Mouse (Mus musculus) layer of hippocampus, adult 2 months (tissue): ENCODE results near the gene Muc13. TPM values are rescaled to one million over a fixed set of nuclear protein-coding genes. Genes with fewer than 3 reads are reported as not detected.

Source experiments
- DNase-seq, 2 experiments: peaks; one replicate each; pipeline ENCODE4 v3.0.0; 2022; ENCODE audit warnings: low spot score in 2 of 2
- H3K27ac ChIP-seq: fragments of 200-600 bp; 2 replicates; pipeline ENCODE4 v1.8.1; 2022
- H3K4me3 ChIP-seq: fragments of 200-600 bp; 2 replicates; pipeline ENCODE4 v1.8.1; 2022; ENCODE audit warnings: mild to moderate bottlenecking
- CTCF ChIP-seq: fragments of 200-600 bp; conservative IDR thresholded peaks from 2 replicates; pipeline ENCODE4 v1.8.1; 2022; ENCODE audit warnings: antibody characterized with exemption, mild to moderate bottlenecking, moderate library complexity
- long read RNA-seq, 2 experiments: library from polyadenylated mRNA; stranded (forward); transcript quantifications; one replicate each; pipeline ENCODE4 v2.0.0; 2021; ENCODE audit warnings: borderline mapping rate in 2 of 2
- total RNA-seq, 2 experiments: library from RNA; stranded (reverse); gene quantifications; 2 replicates each; pipeline ENCODE4 v1.2.3; 2021

Gene Muc13
- total RNA-seq: not detected
- long read RNA-seq, experiment 1: 0 reads
- long read RNA-seq, experiment 2, partial matches to known transcripts: 0 of 2 reads
- long read RNA-seq, experiment 2, other reads (novel, unspliced or antisense): 2 of 2 reads

GRCm38 (mm10) chr16:33793846-33794791 lies at the start of gene Muc13:
TSS of gene Muc13 (plus strand) at chr16:33794037.
- TF ChIP-seq CTCF: no peak
- Histone ChIP-seq H3K27ac (no peak within 1 kb of the TSS), H3K4me3 (no peak within 1 kb of the TSS)
- DNase-seq: no peak

GRCm38 (mm10) chr16:33744622-33745419 lies 49.0 kb upstream of the Muc13 start:
- DNase-seq: peak in 1 of 2 experiments; percentile 59
- Histone ChIP-seq H3K4me3 (no peak overlapping the region), H3K27ac (no peak overlapping the region)
- peak; percentile 68 for TF ChIP-seq CTCF

DNA sequence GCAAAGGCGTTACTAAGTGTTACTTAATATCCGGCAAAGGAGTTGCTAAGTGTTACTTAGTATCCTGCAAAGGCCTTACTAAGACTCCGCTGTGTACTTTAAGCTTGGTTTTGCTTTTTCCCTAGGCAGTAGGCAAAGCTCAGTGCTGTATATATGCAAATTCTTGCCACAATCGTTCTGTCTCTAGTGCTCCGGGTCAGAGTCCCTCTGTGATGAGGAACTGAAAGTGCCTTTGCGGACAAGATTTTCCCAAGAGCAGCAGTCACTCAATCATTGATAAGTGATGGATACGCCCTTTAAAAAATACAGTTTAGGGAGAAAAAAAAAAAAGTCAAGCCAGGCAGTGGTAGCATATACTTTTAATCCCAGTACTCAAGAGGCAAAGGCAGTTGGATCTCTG lies 48.4 kb upstream of the Muc13 start:
- TF ChIP-seq CTCF: no peak
- no peak for DNase-seq
- H3K4me3 ChIP-seq: no peak overlapping the region
- no peak overlapping the region for H3K27ac ChIP-seq

GRCm38 (mm10) chr16:33746074-33746676 lies 47.7 kb upstream of the Muc13 start:
- no peak for TF ChIP-seq CTCF
- no peak for DNase-seq
- no peak overlapping the region for H3K4me3 ChIP-seq

DNA sequence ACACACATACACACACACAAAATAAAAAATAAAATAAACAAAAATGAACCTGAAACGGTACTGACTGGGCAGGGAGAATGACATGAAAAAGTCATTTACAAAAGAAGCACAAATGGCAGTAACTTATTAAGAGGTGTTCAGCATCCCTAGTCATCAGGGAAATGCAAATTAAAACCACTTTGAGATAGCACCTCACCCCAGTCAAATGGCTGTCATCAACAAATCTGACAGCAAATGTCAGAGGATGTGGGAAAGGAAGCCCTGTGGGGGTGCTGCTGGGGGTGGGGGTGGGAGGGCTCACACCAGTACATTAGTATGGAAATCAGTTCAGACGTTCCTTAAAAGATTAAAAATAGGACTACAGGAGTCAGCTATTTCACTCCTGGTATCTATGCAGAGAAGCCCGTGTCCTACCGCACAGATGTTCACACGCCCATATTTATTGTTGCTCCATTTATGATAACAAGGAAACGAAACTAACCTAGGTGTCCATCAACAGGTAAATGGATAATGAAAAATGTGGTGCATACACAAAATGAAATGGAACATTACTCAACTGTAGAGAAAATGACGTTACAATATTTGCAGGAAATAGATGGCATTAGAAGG lies 46.4 kb upstream of the Muc13 start:
- H3K4me3 ChIP-seq: no peak overlapping the region
- no peak for TF ChIP-seq CTCF
- no peak for DNase-seq
- no peak overlapping the region for H3K27ac ChIP-seq

More at GRCm38 (mm10) chr16:33746074-33746676, 47.7 kb upstream of the Muc13 start:
- H3K27ac ChIP-seq: no peak overlapping the region

- TF ChIP-seq CTCF: no peak
- no peak overlapping the region for H3K4me3 ChIP-seq
- no peak for DNase-seq
- no peak overlapping the region for H3K27ac ChIP-seq
Measured at GRCm38 (mm10) chr16:33747994-33748393, 45.8 kb upstream of the Muc13 start.

GRCm38 (mm10) chr16:33751152-33751551 lies 42.7 kb upstream of the Muc13 start:
- Histone ChIP-seq H3K4me3 (no peak overlapping the region), H3K27ac (no peak overlapping the region)
- DNase-seq: no peak
- no peak for TF ChIP-seq CTCF

GRCm38 (mm10) chr16:33751590-33751989 lies 42.2 kb upstream of the Muc13 start:
- no peak for TF ChIP-seq CTCF
- DNase-seq: no peak
- Histone ChIP-seq H3K4me3 (no peak overlapping the region), H3K27ac (no peak overlapping the region)

DNA sequence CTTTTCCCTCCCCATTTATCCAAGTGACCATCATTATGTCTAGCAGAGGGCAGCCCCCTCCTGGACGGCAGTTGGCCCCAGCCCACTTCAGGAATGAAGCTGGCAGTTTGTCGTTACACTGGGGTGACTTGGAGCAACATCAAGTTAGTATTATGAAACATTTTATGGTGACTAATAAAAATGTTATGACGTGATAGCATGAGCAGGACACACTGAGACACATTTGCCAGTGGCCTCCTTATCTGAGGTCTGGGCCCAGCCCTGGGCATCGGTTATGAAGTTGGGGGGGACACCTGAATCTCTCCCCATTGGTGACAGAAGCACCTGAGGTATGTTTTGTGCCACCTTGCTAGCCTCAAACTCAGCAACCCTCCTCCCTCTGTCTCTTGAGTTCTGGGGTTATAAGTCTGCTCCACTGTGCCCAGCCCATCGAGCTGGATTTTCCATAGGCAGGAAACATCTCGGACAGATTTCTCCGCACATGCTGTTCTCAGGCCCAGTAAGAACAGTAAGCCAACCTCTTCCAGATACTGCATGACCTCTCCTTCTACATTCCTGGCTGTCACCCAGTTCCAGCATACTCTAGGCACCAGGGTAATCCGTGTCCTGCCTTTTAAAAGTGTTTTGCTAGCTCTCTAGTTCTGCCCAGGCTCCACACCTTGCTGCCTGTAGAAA lies 40.8 kb upstream of the Muc13 start:
- no peak overlapping the region for H3K27ac ChIP-seq
- TF ChIP-seq CTCF: no peak
- DNase-seq: no peak
- no peak overlapping the region for H3K4me3 ChIP-seq

GRCm38 (mm10) chr16:33755293-33755692 lies 38.5 kb upstream of the Muc13 start:
- no peak for TF ChIP-seq CTCF
- no peak overlapping the region for H3K4me3 ChIP-seq
- peak overlapping the region; percentile 43; the same call in 1 of the 2 replicates for H3K27ac ChIP-seq
- peak in 1 of 2 experiments; percentile 26 for DNase-seq

- peak overlapping the region; percentile 33; the same call in 1 of the 2 replicates for H3K4me3 ChIP-seq
- peak overlapping the region; percentile 43; the same call in 1 of the 2 replicates for H3K27ac ChIP-seq
- DNase-seq: no peak
- TF ChIP-seq CTCF: no peak
Measured at GRCm38 (mm10) chr16:33755961-33756360, 37.9 kb upstream of the Muc13 start.
